Mouse (Mus musculus) brain, embryonic 14.5 days (tissue): ENCODE data around the gene Frmd4b.

ENCODE experiments used
- CTCF ChIP-seq: fragments of 200-500 bp; IDR thresholded peaks from 2 replicates; pipeline ENCODE4 v1.5.1; 2012; ENCODE audit warnings: inconsistent platforms, mild to moderate bottlenecking, moderate library complexity, borderline replicate concordance; ENCODE audit not compliant: insufficient read depth, insufficient read length; ENCODE audit errors: extremely low read depth
- POLR2A ChIP-seq: fragments of 200-500 bp; IDR thresholded peaks from 2 replicates; pipeline ENCODE4 v1.6.1; 2012; ENCODE audit warnings: mild to moderate bottlenecking, inconsistent platforms, borderline replicate concordance; ENCODE audit not compliant: poor library complexity, insufficient read depth, insufficient read length, severe bottlenecking; ENCODE audit errors: extremely low read depth

DNA sequence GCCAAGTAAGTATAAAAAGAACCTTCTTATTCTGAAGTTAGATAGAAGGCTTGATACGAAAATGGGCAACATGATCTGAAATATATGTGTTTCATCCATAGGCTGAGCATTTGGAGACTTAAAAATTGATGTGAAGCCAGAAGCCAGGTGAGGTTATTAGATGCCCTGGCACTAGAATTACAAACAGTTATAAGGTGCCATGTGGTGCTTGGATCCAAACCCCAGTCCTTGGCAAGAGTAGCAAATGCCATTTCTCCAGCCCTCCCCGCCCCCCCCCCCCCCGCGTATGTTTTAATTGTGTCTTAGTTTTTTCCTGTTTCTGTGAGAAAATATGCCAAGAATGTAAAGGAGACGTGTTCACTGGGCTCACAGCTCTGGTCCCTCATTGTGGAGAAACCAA is 45.1 kb downstream of the Frmd4b start:
- TF ChIP-seq CTCF, result no peak
- no peak for TF ChIP-seq POLR2A
